Mouse (Mus musculus) granulocyte monocyte progenitor cell, adult 5-6 weeks (primary cell): ENCODE data around the gene Inpp5f. TPM values are rescaled to one million over a fixed set of nuclear protein-coding genes. Genes with fewer than 3 reads are reported as not detected.
"Not testable (repeated sequence)": the region's sequence is repeated elsewhere in the genome, so short reads cannot be mapped to it uniquely, and the experiment has no call there.

Experiments
- ATAC-seq: replicated peaks from 2 replicates; pipeline ENCODE4 v1.8.0; 2016; ENCODE audit warnings: mild to moderate bottlenecking, moderate TSS enrichment, inconsistent platforms; ENCODE audit not compliant: poor library complexity, severe bottlenecking
- total RNA-seq, 2 experiments: library from RNA; stranded (forward) in 1 of 2; stranded (reverse) in 1 of 2; fragments of 200-712, 200-1000 nt in 1 of 2; fragments of >200 nt in 1 of 2; fragmentation: Nextera tagmentation in 1 of 2; gene quantifications; 2 replicates each; pipeline ENCODE4 v1.2.3; 2014 to 2017

The Inpp5f gene
- total RNA-seq, 2 experiments from 2014 or later = 11.4 to 17.9 TPM

GRCm38 (mm10) chr7:128642386-128642785, 31.3 kb downstream of the Inpp5f start:
- ATAC-seq = no peak

- no peak for ATAC-seq
Observed at GRCm38 (mm10) chr7:128656970-128657369, 45.8 kb downstream of the Inpp5f start.

GRCm38 (mm10) chr7:128663906-128664305, 52.8 kb downstream of the Inpp5f start:
- ATAC-seq = no peak

GRCm38 (mm10) chr7:128664861-128665377, 53.8 kb downstream of the Inpp5f start:
- ATAC-seq = no peak; the same call in 1 of the 2 replicates

GRCm38 (mm10) chr7:128667788-128668187, 56.7 kb downstream of the Inpp5f start:
- no peak for ATAC-seq

GRCm38 (mm10) chr7:128668831-128669230, 57.7 kb downstream of the Inpp5f start:
- ATAC-seq = no peak

GRCm38 (mm10) chr7:128671952-128672351, 60.8 kb downstream of the Inpp5f start:
- peak; percentile 80 for ATAC-seq

- peak; percentile 61 for ATAC-seq
Observed at GRCm38 (mm10) chr7:128672408-128673010, 61.4 kb downstream of the Inpp5f start.

GRCm38 (mm10) chr7:128678546-128678945, 67.4 kb downstream of the Inpp5f start:
- ATAC-seq = no peak

GRCm38 (mm10) chr7:128687821-128688564, 76.9 kb downstream of the Inpp5f start:
- peak; percentile 64 for ATAC-seq

- no peak for ATAC-seq
Observed at GRCm38 (mm10) chr7:128689347-128689746, 78.2 kb downstream of the Inpp5f start.

GRCm38 (mm10) chr7:128690070-128690469, 78.9 kb downstream of the Inpp5f start:
- ATAC-seq = peak; percentile 77

GRCm38 (mm10) chr7:128690796-128691195, 79.7 kb downstream of the Inpp5f start:
- ATAC-seq = no peak

GRCm38 (mm10) chr7:128692163-128692562, 81.0 kb downstream of the Inpp5f start:
- no peak for ATAC-seq

- ATAC-seq = no peak
Observed at GRCm38 (mm10) chr7:128694848-128695247, 83.7 kb downstream of the Inpp5f start.

GRCm38 (mm10) chr7:128699959-128700358, 88.8 kb downstream of the Inpp5f start:
- ATAC-seq = not testable (repeated sequence)

- ATAC-seq = peak; percentile 96
Observed at GRCm38 (mm10) chr7:128705735-128706134, 94.6 kb downstream of the Inpp5f start.

- ATAC-seq = no peak
Observed at GRCm38 (mm10) chr7:128717991-128718390, 106.9 kb downstream of the Inpp5f start.

GRCm38 (mm10) chr7:128724761-128725160, 113.6 kb downstream of the Inpp5f start:
- ATAC-seq = peak; percentile 80

- 0 out of 2 replicates have a peak, but pooled peaks have one; percentile 2 for ATAC-seq
Observed at GRCm38 (mm10) chr7:128725189-128725588, 114.1 kb downstream of the Inpp5f start.

- no peak for ATAC-seq
Observed at GRCm38 (mm10) chr7:128726999-128727398, 115.9 kb downstream of the Inpp5f start.
